Mouse (Mus musculus): Measurements from ENCODE around the gene Met.

The Met gene

GRCm38 (mm10) chr6:17612652-17613051 lies 149.1 kb downstream of the Met start:
- peak; percentile 9 for DNase-seq

GRCm38 (mm10) chr6:17620823-17621222 lies 157.2 kb downstream of the Met start:
- DNase-seq = no peak

GRCm38 (mm10) chr6:17621436-17621835 lies 157.8 kb downstream of the Met start:
- no peak for DNase-seq
